Mouse (Mus musculus) small intestine, adult 2 months (tissue): ENCODE data around the gene Eral1. TPM values are rescaled to one million over a fixed set of nuclear protein-coding genes. Genes with fewer than 3 reads are reported as not detected.

ENCODE experiments used
- H3K27ac ChIP-seq: fragments of 200-500 bp; 2 replicates; pipeline ENCODE4 v1.5.1; 2012; ENCODE audit warnings: low read depth, low read length, control low read depth, inconsistent platforms; ENCODE audit not compliant: insufficient read depth
- H3K27me3 ChIP-seq: fragments of 200-500 bp; 2 replicates; pipeline ENCODE4 v1.6.1; 2012; ENCODE audit warnings: mild to moderate bottlenecking, moderate library complexity, low read length, inconsistent platforms; ENCODE audit not compliant: control insufficient read depth, insufficient read depth
- H3K36me3 ChIP-seq: fragments of 200-500 bp; 2 replicates; pipeline ENCODE4 v1.6.1; 2012; ENCODE audit warnings: mild to moderate bottlenecking, low read length, control low read depth, inconsistent platforms; ENCODE audit not compliant: control insufficient read depth, insufficient read depth
- H3K4me1 ChIP-seq: fragments of 200-500 bp; 2 replicates; pipeline ENCODE4 v1.6.1; 2012; ENCODE audit warnings: low read length, inconsistent platforms, mixed read lengths; ENCODE audit not compliant: control insufficient read depth, insufficient read depth, insufficient read length
- H3K4me3 ChIP-seq: fragments of 200-500 bp; 2 replicates; pipeline ENCODE4 v1.5.1; 2012; ENCODE audit warnings: low read depth, mild to moderate bottlenecking, control low read depth, inconsistent platforms, low read length, moderate library complexity
- CTCF ChIP-seq: fragments of 200-500 bp; IDR thresholded peaks from 2 replicates; pipeline ENCODE4 v1.5.1; 2012; ENCODE audit warnings: low read depth, mild to moderate bottlenecking, control low read depth, inconsistent platforms, low read length, moderate library complexity, mixed read lengths; ENCODE audit not compliant: insufficient replicate concordance, insufficient read length; ENCODE audit errors: extremely low read depth
- POLR2A ChIP-seq: fragments of 200-500 bp; IDR thresholded peaks from 2 replicates; pipeline ENCODE4 v1.6.1; 2012; ENCODE audit warnings: low read depth, mild to moderate bottlenecking, control low read depth, inconsistent platforms, low read length, moderate library complexity
- WGBS: fragments of 180-500 bp; shearing (Covaris S2); methylation state at CpG from one replicate; pipeline ENCODE4 v1.1.7; 2018; 5-methylcytosine and 5-hydroxymethylcytosine counted together
- polyA plus RNA-seq: library from polyadenylated mRNA; depleted of rRNA; stranded (reverse); fragments of >200 nt; gene quantifications from 2 replicates; pipeline ENCODE4 v1.2.3, GENCODE M21; 2012

The Eral1 gene
- polyA plus RNA-seq, 1 experiment = 17.3 TPM

DNA sequence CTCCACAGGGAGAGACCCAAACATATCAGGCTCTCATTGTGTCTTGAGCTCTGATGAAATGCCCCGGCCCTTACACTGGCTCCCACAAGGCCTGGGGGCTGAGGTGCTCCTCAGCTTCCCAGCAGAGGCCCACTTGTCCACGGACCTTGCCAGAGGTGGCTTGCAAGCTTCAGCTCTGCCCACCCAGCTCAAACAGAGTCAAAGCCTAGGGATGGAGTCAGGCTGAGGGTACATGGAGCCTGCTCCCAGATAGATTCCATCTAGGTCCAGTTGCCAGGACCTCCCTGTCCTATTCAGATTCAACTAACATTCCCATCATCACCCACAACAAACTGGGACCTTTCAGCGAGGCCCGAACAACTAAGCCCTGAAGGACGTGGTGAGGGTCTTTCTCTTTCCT, 8.2 kb downstream of the Eral1 start:
- Histone ChIP-seq H3K36me3 (peaks cover 24% of the 10 kb centered on the region), H3K27me3 (no peaks in the 10 kb centered on the region), H3K27ac (no peak overlapping the region), H3K4me3 (no peak overlapping the region), H3K4me1 (no peaks in the 10 kb centered on the region)
- 91% methylated on average over 5 of the region's 5 CpGs for WGBS
- no peak for TF ChIP-seq POLR2A
- TF ChIP-seq CTCF = no peak

DNA sequence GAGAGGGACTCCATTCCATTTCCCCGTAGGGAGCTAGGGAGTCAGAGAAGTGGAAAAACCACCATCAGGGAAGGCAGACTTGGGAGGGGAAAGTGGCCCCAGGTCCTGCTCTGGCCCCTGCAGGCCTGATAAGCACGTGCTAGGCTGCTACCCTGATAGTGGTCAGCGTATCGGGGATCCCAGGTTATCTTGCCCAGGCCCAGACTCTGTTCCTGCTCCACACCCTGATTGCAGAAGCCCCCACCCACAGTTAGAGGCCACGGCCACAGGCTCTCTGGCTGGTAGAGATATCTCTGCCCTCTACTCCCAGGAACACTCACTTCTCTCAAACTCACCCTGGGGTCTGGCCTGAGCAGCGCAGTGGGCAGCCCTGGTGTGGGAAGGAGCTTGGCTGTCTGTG, 10.5 kb downstream of the Eral1 start:
- TF ChIP-seq CTCF = no peak
- TF ChIP-seq POLR2A = no peak
- H3K4me3 ChIP-seq = no peak overlapping the region
- WGBS = 87% methylated on average over 6 of the region's 6 CpGs
- H3K27me3 ChIP-seq = no peaks in the 10 kb centered on the region
- H3K27ac ChIP-seq = no peak overlapping the region
- no peaks in the 10 kb centered on the region for H3K4me1 ChIP-seq
- H3K36me3 ChIP-seq = peaks cover 12% of the 10 kb centered on the region

DNA sequence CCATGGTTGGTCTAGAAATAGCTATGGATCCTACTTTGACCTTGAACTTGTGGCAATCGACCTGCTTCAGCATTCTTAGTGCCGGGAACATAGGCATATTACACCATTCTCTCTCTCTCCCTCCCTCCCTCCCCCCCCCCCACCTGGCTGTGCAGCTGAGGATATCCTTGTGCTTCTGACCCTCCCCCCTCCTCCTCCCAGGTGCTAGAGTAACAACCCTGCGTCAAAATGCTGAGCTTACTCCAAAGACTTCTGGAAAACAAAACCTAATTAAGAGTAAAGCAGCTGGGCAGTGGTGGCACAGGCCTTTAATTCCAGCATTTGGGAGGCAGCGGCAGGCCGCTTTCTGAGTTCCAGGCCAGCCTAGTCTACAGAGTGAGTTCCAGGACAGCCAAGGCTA, 11.1 kb downstream of the Eral1 start:
- TF ChIP-seq POLR2A (no peak), CTCF (no peak)
- peaks cover 7% of the 10 kb centered on the region for H3K36me3 ChIP-seq
- no peaks in the 10 kb centered on the region for H3K4me1 ChIP-seq
- WGBS = 80% methylated on average over 5 of the region's 5 CpGs
- H3K27me3 ChIP-seq = no peaks in the 10 kb centered on the region
- H3K27ac ChIP-seq = no peak overlapping the region
- H3K4me3 ChIP-seq = no peak overlapping the region

DNA sequence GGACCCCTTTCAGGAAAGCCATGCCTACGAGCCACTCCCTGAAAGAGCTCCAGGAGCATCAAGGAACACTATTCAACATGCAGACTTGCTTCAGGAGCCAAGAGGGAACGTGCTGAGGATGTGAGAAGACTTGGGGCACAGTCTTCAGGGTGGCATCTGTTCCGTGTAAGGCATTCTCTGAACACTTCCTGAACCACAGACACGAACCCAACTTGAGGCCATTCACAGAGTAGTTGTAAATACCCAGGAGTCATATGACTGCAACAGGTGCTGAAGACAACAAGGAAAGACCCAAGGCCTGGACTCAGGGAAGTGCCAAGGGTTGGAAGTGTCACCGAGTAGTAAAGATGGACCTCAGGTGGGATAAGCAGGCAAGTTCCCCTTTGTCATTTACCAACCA, 12.6 kb downstream of the Eral1 start:
- Histone ChIP-seq H3K4me1 (no peaks in the 10 kb centered on the region), H3K27ac (no peak overlapping the region), H3K36me3 (no peaks in the 10 kb centered on the region), H3K4me3 (no peak overlapping the region), H3K27me3 (no peaks in the 10 kb centered on the region)
- 35% methylated on average over 5 of the region's 5 CpGs for WGBS
- TF ChIP-seq CTCF (no peak), POLR2A (no peak)

DNA sequence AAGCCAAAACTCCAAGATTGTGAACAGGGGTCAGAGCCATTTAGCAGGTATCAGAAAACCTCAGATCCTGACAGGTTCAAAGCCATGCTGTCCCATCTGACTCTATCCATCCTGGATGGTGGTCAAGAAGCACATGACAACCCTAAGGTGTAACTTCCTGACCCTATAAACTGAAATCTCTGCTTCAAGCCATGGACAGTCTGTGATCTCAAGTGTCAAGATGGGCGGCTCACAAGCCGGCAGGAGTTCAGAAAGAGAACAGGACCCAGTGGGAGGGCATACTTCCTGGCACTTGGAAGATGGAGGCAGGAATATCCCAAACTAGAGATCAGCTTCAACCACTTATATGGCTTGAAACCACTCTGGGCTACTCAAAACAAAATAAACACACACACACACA, 13.5 kb downstream of the Eral1 start:
- TF ChIP-seq POLR2A = no peak
- no peak for TF ChIP-seq CTCF
- Histone ChIP-seq H3K4me3 (no peak overlapping the region), H3K27me3 (no peaks in the 10 kb centered on the region), H3K36me3 (no peaks in the 10 kb centered on the region), H3K4me1 (no peaks in the 10 kb centered on the region), H3K27ac (no peak overlapping the region)
- 77% methylated on average over 2 of the region's 2 CpGs for WGBS

DNA sequence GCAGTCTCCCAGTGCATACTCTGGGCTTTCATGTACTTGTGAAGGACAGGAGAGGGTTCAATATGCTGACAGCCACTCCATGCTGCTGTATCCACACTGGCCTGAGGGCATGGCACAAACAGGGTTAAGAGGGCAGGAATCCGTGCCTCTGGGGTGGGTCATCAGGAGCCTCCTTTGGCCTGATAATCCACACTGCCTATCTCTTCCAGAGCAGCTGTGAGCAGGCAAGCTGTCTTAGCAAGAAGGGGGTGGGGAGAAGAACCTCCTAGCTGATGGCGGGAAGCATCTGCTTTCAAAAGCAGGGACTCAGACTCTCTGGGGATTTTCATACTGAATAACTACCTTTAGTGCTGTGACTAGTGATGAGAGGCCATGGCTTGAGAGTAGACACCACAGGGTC, 14.3 kb downstream of the Eral1 start:
- WGBS = 51% methylated on average over 2 of the region's 2 CpGs
- H3K4me1 ChIP-seq = no peaks in the 10 kb centered on the region
- no peaks in the 10 kb centered on the region for H3K36me3 ChIP-seq
- no peak for TF ChIP-seq CTCF
- TF ChIP-seq POLR2A = no peak
- no peaks in the 10 kb centered on the region for H3K27me3 ChIP-seq
- H3K27ac ChIP-seq = no peak overlapping the region
- no peak overlapping the region for H3K4me3 ChIP-seq

DNA sequence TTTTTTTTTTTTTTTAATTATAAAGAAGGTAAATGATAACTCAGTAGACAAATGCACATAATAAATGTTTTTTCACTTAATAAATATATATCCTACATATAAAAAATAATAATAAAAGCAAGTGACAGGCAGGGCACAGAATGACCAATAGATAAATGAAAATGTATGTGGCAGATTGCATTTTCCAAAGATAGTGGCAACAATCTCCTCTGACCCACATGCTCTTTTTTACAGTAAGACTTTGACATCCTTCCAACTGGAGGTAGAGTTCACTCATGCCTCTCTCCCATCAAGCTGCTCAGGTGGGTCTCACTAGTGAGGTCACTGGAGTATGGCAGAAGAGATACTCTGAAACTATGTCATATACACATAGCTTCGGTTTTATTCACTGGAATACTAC, 17.6 kb downstream of the Eral1 start:
- 80% methylated on average over 1 of the region's 1 CpGs for WGBS
- no peak overlapping the region for H3K27ac ChIP-seq
- H3K4me3 ChIP-seq = no peak overlapping the region
- H3K36me3 ChIP-seq = no peaks in the 10 kb centered on the region; the same call in 1 of the 2 replicates
- no peaks in the 10 kb centered on the region for H3K4me1 ChIP-seq
- H3K27me3 ChIP-seq = no peaks in the 10 kb centered on the region
- TF ChIP-seq CTCF (no peak), POLR2A (no peak)
